Mouse (Mus musculus) adipocyte (in vitro differentiated cells): ENCODE measurements around the gene Vps33b.
A peak's percentile ranks its signal among the peaks of the same experiment; 100 is the strongest.

Source experiments
- DNase-seq: peaks from one replicate; pipeline ENCODE4 v3.0.0-alpha.2; 2016; ENCODE audit warnings: low spot score

Gene Vps33b

DNA sequence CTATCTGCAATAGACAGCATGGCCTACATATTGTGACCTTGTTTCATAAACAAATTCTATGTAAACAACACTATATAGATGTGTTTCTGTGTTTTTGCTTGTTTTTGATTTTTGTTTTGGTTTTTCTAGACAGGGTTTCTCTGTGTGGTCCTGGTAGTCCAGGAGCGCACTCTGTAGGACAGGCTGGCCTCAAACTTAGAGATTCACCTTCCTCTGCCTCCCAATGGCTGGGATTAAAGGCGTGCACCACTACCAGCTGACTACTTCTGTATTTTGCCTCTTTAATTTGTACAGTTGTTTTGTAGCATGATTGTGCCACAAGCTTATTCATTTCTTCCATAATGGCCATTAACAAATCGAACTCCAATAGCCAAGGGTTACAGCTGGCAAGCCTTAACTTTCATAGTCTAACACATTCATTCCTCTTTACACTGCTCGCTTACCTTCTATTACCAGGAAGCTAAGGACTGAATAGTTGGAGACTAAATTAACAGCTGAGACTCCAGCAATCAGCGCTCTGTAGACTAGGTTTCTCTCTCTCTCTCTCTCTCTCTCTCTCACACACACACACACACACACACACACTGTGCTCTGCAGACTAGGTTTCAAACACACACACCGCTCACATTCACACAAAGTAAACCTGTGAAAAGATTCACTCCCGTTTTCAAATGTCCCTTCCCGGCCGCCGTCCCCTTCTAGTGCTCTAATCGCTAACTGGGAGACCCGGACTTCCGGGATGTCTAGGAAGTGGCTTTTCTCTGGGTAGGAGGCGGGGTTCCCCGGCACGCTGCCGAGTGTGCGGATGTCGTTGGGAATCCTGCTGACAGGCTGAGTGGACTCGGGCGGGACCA lies at the start of gene Vps33b:
TSS of gene Vps33b (plus strand) at position 753 of the 854 bp plus-strand sequence.
- DNase-seq = peak; percentile 91

DNA sequence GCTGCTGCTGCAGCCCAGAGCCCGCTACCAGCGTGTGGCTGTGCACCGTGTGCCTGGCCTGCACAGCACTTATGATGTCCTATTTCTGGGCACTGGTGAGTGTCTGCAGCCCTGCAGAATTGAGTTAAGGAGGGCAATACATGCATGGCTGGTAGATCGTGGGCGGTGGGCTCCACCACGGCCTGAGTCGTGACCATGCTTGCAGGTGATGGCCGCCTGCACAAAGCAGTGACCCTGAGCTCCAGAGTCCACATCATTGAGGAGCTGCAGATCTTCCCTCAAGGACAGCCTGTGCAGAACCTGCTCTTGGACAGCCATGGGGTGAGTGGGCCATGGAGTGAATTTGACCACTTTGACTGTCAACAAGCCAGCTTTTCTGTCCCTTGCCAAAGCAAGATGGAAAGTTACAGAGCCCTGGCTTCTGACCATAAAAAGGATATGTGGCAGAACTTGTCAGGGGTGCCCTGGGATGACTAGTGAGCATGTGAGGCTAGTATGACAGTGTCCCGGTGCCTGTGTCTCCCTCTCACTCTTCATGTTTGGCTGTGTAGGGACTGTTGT lies 49.1 kb upstream of the Vps33b start:
- DNase-seq = no peak

DNA sequence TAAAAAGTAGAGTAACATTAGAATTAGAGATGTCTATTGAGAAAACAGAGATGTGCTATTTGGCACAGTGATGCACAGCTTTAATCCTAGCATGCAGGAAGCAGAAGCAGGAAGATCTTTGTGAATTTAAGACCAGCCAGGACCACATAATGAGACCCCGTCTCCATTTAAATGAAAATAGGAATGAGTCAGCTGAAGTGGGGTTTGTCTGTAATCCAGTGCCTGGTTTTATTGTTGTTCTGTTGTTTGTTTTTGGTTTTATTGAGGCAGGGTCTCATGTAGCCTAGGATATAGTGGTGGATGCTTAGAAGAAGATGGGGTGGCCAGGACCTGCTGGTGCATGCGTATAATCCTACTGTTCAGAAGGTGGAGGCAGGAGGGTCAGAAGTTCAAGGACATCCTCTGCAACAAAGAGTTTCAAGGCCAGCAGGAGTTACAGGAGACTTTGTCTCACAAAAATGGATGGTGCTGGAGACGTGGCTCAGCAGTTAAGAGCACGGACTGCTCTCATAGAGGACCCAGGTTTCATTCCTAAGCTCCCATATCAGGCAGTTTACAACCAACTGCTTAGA lies 48.2 kb upstream of the Vps33b start:
- no peak for DNase-seq

- DNase-seq = no peak
These were observed 42.4 kb upstream of the Vps33b start for GRCm38 (mm10) chr7:80227065-80227464.

GRCm38 (mm10) chr7:80230196-80230595 lies 39.3 kb upstream of the Vps33b start:
- no peak for DNase-seq

GRCm38 (mm10) chr7:80231971-80232488 lies 37.4 kb upstream of the Vps33b start:
- DNase-seq = peak; percentile 45

DNA sequence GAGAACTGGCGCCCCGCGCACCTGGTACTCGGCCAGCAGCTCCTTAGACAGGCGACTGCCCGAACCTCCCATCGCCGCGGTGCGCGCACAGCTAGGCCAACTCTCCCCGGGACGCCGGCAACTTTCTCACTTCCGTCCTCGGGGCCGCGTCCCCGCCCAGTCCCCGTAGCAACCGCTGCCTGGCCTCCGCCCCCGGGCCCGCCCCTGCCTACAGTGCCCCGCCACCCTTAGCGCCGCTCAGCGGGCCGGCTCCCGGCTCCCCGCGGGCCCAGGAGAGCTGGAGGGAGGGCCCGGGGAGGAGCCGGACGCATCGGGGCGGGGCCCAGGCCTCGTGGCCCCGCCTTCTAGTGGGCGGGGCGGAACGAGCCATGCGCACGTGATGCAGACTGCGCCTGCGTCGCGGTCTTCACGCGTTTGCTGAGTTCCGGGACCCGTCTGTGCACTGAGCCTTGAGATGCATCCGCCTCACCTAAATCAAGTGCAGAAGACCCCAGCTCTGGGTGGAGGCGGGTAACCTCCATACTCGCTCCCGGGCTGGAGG lies 36.9 kb upstream of the Vps33b start, which contains the start of the genes Cib1 and Gdpgp1:
TSS of gene Cib1 (minus strand) at position 325 of the 541 bp plus-strand sequence.
TSS of gene Gdpgp1 (plus strand) at position 377 of the 541 bp plus-strand sequence.
- peak; percentile 92 for DNase-seq

GRCm38 (mm10) chr7:80233799-80234198 lies 35.6 kb upstream of the Vps33b start:
- no peak for DNase-seq

DNA sequence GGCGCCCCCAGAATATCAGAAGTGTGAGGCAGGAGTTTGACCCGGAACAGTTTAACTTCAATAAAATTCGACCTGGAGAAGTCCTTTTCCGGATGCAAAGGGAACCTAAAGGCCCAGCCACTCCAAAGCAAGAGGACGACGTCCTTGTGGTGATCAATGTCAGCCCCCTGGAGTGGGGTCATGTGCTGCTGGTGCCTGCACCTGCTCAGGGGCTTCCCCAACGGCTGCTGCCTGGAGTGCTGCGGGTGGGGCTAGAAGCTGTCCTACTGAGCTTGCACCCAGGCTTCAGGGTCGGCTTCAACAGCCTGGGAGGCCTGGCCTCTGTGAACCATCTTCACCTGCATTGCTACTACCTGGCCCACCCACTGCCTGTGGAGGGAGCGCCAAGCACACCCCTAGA lies 30.9 kb upstream of the Vps33b start:
- DNase-seq = no peak

DNA sequence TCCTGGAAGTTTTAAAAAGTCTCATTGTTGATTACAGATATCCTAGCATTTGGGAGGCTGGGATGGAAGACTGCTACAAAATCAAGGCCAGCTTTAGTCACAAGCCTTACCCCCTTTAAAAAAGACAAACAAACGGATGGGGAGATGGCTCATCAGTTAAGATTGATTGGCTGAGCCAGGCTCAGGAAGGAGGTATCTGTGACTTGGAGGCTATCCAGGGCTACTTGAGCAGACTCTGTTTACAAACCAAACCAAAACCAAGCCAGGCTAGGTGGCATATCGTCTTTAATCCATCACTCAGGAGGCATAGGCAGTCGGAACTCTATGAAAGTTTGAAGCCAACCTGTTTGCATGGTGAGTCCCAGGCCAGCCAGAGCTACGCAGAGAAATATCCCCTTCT lies 27.8 kb upstream of the Vps33b start:
- no peak for DNase-seq

DNA sequence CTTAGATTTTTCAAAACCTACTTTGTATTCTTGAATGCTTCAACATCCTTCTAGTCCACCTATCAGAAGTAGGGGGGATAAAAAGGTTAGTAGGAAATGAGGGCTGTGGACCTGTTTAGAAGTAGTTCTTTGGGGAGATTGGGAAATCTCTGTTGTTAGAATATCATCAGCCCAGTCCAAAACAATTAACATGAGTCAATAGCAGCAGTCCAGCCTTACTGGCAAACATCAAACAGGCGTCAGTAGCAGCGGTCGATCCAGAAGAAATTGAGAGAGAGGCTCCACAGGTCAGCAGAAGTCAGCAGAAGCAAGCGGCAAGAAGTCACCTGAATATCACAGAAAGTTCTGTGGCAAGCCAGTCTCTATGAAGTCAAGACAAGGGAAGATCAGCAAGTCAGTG lies 24.6 kb upstream of the Vps33b start:
- DNase-seq = no peak

GRCm38 (mm10) chr7:80246148-80246721 lies 23.2 kb upstream of the Vps33b start, which contains the start of gene Ttll13:
TSS of gene Ttll13 (plus strand) at chr7:80246376.
- peak; percentile 92 for DNase-seq

GRCm38 (mm10) chr7:80246859-80247258 lies 22.6 kb upstream of the Vps33b start:
- no peak for DNase-seq

GRCm38 (mm10) chr7:80252437-80252836 lies 17.0 kb upstream of the Vps33b start:
- no peak for DNase-seq

GRCm38 (mm10) chr7:80252886-80253285 lies 16.6 kb upstream of the Vps33b start:
- no peak for DNase-seq

GRCm38 (mm10) chr7:80255981-80256380 lies 13.5 kb upstream of the Vps33b start:
- DNase-seq = peak; percentile 14

GRCm38 (mm10) chr7:80257706-80258105 lies 11.7 kb upstream of the Vps33b start:
- DNase-seq = no peak

- peak; percentile 88 for DNase-seq
These were observed 8.7 kb upstream of the Vps33b start, which contains the start of gene Ngrn for GRCm38 (mm10) chr7:80260625-80261371. TSS of gene Ngrn (plus strand) at chr7:80261215.

DNA sequence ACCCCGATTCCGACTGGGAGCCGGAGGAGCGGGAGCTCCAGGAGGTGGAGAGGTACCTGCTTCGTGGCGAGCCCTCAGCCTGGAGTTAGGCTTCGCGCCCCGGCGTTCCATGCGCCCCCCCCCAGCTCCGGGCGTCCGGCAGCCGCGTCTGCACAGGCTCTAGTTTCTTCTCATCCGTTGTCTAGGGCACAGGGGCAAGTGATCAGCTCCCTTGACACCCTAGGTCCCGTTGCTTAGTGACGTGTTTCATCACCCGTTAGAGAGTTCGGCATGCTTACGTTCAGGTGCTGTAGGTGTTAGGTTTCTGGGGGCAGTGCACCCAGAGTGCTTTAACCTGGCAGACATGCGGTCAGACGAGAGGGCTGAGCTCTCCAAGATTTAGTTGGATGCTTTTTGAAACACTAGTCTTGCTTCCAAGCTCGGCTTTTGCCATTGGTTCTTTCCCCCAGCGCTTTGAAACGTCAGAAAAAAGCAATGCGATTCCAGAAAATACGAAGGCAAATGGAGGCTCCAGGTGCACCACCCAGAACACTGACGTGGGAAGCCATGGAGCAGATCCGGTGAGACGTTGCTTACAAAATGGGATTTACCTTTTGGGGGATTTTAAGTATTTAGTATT lies 8.0 kb upstream of the Vps33b start:
- DNase-seq = peak; percentile 22

GRCm38 (mm10) chr7:80264606-80265005 lies 4.8 kb upstream of the Vps33b start:
- no peak for DNase-seq

DNA sequence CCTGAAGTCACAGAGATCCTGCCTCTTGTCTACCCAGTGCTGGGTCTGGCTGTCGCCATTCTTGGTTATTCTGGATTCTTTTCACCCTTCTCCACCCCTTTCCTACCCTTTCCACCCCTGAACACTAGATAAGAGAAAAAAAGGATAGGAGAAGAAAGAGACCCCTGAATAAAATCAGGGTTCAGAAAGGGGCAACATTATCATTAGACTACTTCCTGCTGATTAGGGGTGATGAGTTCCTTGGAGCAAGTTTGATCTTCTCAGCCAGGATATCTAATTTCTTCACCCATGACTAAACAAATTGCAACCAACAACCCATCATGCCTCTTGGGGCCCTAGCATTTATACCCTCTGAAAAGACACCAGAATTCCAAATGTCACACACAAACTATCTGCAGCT lies 1.7 kb upstream of the Vps33b start:
- DNase-seq = no peak
